Mouse (Mus musculus): ENCODE measurements around the gene Slc2a5. TPM values are rescaled to one million over a fixed set of nuclear protein-coding genes. Genes with fewer than 3 reads are reported as not detected.

The Slc2a5 gene
- polyA plus RNA-seq, 1 experiment from 2014 or later, result 2.2 TPM

GRCm38 (mm10) chr4:150155301-150155700, 36.2 kb downstream of the Slc2a5 start:
- Histone ChIP-seq H3K27ac (no peak overlapping the region), H3K9me3 (no peaks in the 10 kb centered on the region), H3K4me1 (replicated peaks) (no peaks in the 10 kb centered on the region), H3K4me2 (replicated peaks) (no peak overlapping the region), H3K9ac (no peak overlapping the region), H3K36me3 (no peaks in the 10 kb centered on the region), H3K27me3 (replicated peaks) (no peaks in the 10 kb centered on the region), H3K4me3 (replicated peaks) (no peak overlapping the region)
- 93% methylated on average over 4 of the region's 4 CpGs for WGBS
- no peak for ATAC-seq

DNA sequence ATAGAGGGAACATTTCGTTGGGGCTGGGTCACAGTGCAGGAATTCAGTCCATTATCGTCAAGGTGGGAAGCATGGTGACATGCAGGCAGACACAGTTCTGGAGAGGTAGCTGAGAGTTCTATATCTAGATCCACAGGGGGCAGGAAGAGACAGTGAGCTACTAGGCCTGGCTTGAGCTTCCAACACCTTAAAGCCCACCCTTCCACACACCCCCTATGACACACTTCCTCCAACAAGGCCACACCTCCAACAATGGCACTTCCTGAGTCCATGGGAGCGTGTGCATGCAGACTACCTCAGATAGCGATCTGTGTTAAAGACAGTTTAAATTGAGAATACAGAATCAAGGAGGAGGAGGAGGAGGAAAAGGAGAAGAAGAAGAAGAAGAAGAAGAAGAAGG, 36.6 kb downstream of the Slc2a5 start:
- WGBS, result 78% methylated on average over 4 of the region's 4 CpGs
- no peak for ATAC-seq
- no peaks in the 10 kb centered on the region for H3K36me3 ChIP-seq
- no peaks in the 10 kb centered on the region for H3K4me1 ChIP-seq (replicated peaks)
- no peak overlapping the region for H3K4me2 ChIP-seq (replicated peaks)
- H3K9me3 ChIP-seq, result no peaks in the 10 kb centered on the region
- H3K4me3 ChIP-seq (replicated peaks), result no peak overlapping the region
- H3K27ac ChIP-seq, result no peak overlapping the region
- H3K27me3 ChIP-seq (replicated peaks), result no peaks in the 10 kb centered on the region
- H3K9ac ChIP-seq, result no peak overlapping the region

DNA sequence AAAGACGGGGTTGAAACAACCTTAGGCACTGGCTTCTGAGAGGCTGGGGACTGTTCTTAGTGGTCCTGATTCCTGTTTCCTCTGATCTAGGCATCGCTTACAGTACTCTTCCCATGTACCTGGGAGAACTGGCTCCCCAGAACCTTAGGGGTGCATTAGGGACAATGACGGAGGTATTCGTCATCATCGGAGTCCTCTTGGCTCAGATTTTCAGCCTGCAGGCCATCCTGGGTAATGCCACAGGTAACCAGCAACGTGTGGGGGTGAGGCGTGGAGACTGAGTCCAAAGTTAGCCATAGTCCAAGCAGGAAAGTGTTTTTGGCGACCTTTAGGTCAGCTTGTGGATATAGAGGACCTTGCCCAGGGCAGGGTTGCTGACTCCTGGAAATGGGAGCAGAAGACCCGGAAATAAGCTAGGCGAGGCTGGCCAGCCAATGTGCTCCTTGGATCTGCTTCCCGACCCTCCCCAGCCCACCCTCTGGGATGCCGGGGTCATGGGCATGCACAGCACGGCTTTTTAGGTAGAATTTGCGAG, 38.3 kb downstream of the Slc2a5 start:
- no peaks in the 10 kb centered on the region for H3K4me1 ChIP-seq (replicated peaks)
- no peak overlapping the region for H3K9ac ChIP-seq
- H3K27me3 ChIP-seq (replicated peaks), result no peaks in the 10 kb centered on the region
- 68% methylated on average over 14 of the region's 14 CpGs for WGBS
- H3K4me3 ChIP-seq (replicated peaks), result no peak overlapping the region
- ATAC-seq, result no peak
- no peaks in the 10 kb centered on the region for H3K9me3 ChIP-seq
- H3K27ac ChIP-seq, result no peak overlapping the region
- H3K4me2 ChIP-seq (replicated peaks), result no peak overlapping the region
- H3K36me3 ChIP-seq, result no peaks in the 10 kb centered on the region

GRCm38 (mm10) chr4:150159458-150159857, 40.4 kb downstream of the Slc2a5 start:
- H3K9me3 ChIP-seq, result no peaks in the 10 kb centered on the region
- no peak for ATAC-seq
- WGBS, result 75% methylated on average over 2 of the region's 2 CpGs

GRCm38 (mm10) chr4:150162561-150163169, 43.6 kb downstream of the Slc2a5 start:
- H3K4me2 ChIP-seq (replicated peaks), result no peak overlapping the region
- H3K9ac ChIP-seq, result no peak overlapping the region
- WGBS, result 75% methylated on average over 13 of the region's 13 CpGs
- no peaks in the 10 kb centered on the region for H3K4me1 ChIP-seq (replicated peaks)
- H3K27me3 ChIP-seq (replicated peaks), result no peaks in the 10 kb centered on the region
- H3K27ac ChIP-seq, result no peak overlapping the region
- H3K36me3 ChIP-seq, result no peaks in the 10 kb centered on the region
- no peak overlapping the region for H3K4me3 ChIP-seq (replicated peaks)
- H3K9me3 ChIP-seq, result no peaks in the 10 kb centered on the region
- ATAC-seq, result no peak

More at GRCm38 (mm10) chr4:150159458-150159857, 40.4 kb downstream of the Slc2a5 start:
- Histone ChIP-seq H3K4me2 (replicated peaks) (no peak overlapping the region), H3K27me3 (replicated peaks) (no peaks in the 10 kb centered on the region), H3K27ac (no peak overlapping the region), H3K9ac (no peak overlapping the region), H3K36me3 (no peaks in the 10 kb centered on the region), H3K4me3 (replicated peaks) (no peak overlapping the region), H3K4me1 (replicated peaks) (no peaks in the 10 kb centered on the region)

DNA sequence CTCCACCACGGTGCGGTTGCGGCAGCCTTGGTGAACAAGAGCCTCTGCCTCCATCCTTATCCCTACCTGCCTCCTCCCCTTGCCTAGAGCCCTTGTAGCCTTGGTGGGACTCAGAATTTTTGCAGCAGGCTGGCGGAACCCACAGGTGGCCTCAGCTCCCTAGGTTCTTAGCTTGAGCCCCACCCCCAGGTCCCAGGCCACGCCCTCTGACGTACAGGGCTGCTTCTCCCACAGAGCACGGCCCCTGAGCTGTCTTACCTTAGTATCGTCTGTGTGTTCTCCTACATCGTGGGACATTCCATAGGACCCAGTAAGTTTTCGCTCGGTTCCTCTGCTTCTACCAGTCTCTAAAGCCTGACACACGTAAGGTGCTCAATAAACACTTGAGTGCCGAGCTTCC, 45.8 kb downstream of the Slc2a5 start:
- H3K27me3 ChIP-seq (replicated peaks), result no peaks in the 10 kb centered on the region
- no peak overlapping the region for H3K27ac ChIP-seq
- WGBS, result 32% methylated on average over 13 of the region's 13 CpGs
- no peaks in the 10 kb centered on the region for H3K36me3 ChIP-seq
- ATAC-seq, result peak; percentile 78
- H3K9ac ChIP-seq, result no peak overlapping the region
- no peaks in the 10 kb centered on the region for H3K4me1 ChIP-seq (replicated peaks)
- H3K4me2 ChIP-seq (replicated peaks), result peak overlapping the region; percentile 40
- no peaks in the 10 kb centered on the region for H3K9me3 ChIP-seq
- no peak overlapping the region for H3K4me3 ChIP-seq (replicated peaks)

GRCm38 (mm10) chr4:150168406-150168805, 49.3 kb downstream of the Slc2a5 start:
- no peak for ATAC-seq
- no peaks in the 10 kb centered on the region for H3K27me3 ChIP-seq (replicated peaks)
- no peak overlapping the region for H3K4me3 ChIP-seq (replicated peaks)
- no peak overlapping the region for H3K9ac ChIP-seq
- no peaks in the 10 kb centered on the region for H3K4me1 ChIP-seq (replicated peaks)
- H3K27ac ChIP-seq, result no peak overlapping the region
- WGBS, result 62% methylated on average over 10 of the region's 10 CpGs
- H3K36me3 ChIP-seq, result no peaks in the 10 kb centered on the region
- H3K4me2 ChIP-seq (replicated peaks), result no peak overlapping the region
- H3K9me3 ChIP-seq, result no peaks in the 10 kb centered on the region

GRCm38 (mm10) chr4:150172107-150172506, 53.0 kb downstream of the Slc2a5 start:
- no peak overlapping the region for H3K9ac ChIP-seq
- H3K27ac ChIP-seq, result no peak overlapping the region
- H3K4me3 ChIP-seq (replicated peaks), result no peak overlapping the region
- ATAC-seq, result no peak
- no peak overlapping the region for H3K4me2 ChIP-seq (replicated peaks)
- 0 out of 2 replicates have a peak, but pooled peaks cover 3% of the 10 kb centered on the region for H3K4me1 ChIP-seq (replicated peaks)
- no peaks in the 10 kb centered on the region for H3K36me3 ChIP-seq
- WGBS, result 78% methylated on average over 8 of the region's 8 CpGs
- no peaks in the 10 kb centered on the region for H3K9me3 ChIP-seq
- H3K27me3 ChIP-seq (replicated peaks), result no peaks in the 10 kb centered on the region

DNA sequence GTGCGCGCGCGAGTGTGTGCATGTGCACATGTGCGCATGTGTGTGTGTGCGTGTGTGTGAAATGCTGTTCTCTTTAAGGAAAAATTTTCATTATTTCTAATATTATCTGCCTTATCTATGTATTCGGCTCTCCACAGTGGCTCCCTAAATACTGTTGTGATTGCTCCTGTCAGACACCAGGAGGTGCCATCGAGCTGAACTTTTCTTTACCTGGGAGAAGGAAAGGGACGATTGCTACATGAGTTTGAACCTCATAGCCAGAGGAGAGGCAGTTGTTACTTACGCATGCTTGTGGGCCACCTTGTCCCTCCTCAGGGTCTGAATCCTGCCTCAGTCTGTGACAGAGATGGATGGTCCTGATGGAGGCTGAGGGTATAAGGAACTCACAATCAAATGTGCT, 54.2 kb downstream of the Slc2a5 start:
- Histone ChIP-seq H3K36me3 (no peaks in the 10 kb centered on the region), H3K4me3 (replicated peaks) (no peak overlapping the region), H3K9me3 (no peaks in the 10 kb centered on the region), H3K27ac (no peak overlapping the region), H3K4me2 (replicated peaks) (no peak overlapping the region), H3K4me1 (replicated peaks) (0 out of 2 replicates have a peak, but pooled peaks cover 3% of the 10 kb centered on the region), H3K27me3 (replicated peaks) (no peaks in the 10 kb centered on the region), H3K9ac (no peak overlapping the region)
- 57% methylated on average over 10 of the region's 10 CpGs for WGBS
- 0 out of 2 replicates have a peak, but pooled peaks have one; percentile 34 for ATAC-seq

DNA sequence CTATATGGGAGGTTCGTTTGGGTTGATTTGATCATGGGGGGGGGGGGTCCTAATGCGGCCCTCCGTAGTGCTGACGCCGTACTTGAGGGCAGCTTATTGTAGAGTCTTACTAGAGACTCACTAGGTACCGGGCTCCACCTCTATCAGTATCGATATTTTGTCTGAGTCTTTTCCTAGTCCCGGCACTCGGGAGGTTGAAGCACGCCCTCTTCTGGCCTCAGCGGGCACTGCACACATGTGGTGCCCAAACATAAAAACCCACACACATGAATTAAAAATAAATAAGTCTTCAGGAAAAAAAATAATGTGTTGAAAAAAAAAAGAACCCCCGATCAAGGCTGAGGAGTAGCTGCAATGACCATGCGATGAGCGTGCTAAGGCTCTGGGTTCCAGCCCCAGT, 54.9 kb downstream of the Slc2a5 start:
- Histone ChIP-seq H3K4me2 (replicated peaks) (no peak overlapping the region), H3K4me3 (replicated peaks) (no peak overlapping the region), H3K4me1 (replicated peaks) (0 out of 2 replicates have a peak, but pooled peaks cover 3% of the 10 kb centered on the region), H3K9ac (no peak overlapping the region), H3K36me3 (no peaks in the 10 kb centered on the region), H3K27ac (no peak overlapping the region), H3K27me3 (replicated peaks) (no peaks in the 10 kb centered on the region), H3K9me3 (no peaks in the 10 kb centered on the region)
- WGBS, result 92% methylated on average over 14 of the region's 14 CpGs
- no peak for ATAC-seq

DNA sequence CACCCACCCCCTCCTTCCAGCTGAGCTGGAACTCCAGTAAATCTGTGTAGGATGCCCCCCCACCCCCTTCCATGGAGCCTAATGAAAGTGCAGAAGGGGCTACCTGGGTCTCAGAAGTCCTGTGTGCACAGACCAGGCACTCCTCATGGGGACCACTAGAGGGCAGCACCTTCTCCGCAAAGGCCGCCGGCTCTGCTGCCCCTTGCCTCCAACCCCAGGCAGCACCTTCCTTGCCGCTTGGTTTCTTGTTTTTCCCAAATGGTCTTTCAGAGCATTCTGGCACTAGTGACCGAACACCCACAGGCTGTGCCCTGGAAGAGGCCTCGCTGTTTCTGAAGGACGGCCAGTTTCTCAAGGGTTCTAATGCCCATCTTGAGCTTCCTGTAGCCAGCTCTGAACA, 57.5 kb downstream of the Slc2a5 start:
- Histone ChIP-seq H3K4me1 (replicated peaks) (0 out of 2 replicates have a peak, but pooled peaks cover 3% of the 10 kb centered on the region), H3K4me3 (replicated peaks) (no peak overlapping the region), H3K36me3 (no peaks in the 10 kb centered on the region), H3K9me3 (no peaks in the 10 kb centered on the region), H3K27ac (no peak overlapping the region), H3K4me2 (replicated peaks) (peak overlapping the region; percentile 45), H3K27me3 (replicated peaks) (no peaks in the 10 kb centered on the region), H3K9ac (no peak overlapping the region)
- WGBS, result 7% methylated on average over 7 of the region's 7 CpGs
- peak; percentile 58 for ATAC-seq

DNA sequence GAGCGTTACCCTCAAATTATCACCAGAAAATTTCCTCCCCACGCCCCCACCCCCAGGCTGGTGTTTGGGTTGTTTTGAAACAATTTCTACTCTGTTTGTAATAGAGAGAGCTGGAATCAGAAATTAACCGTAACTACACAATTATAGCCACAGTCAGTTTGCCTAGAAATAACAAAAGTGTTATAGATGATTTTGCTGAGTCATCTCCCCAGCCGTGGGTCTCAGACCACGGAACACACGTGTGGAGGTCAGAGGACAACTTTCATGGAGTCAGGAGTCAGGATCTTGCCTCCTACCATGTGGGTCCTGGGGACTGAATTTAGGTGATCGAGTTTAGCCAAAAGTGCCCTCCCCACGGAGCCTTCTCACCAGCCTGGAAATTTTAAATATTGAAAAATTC, 58.0 kb downstream of the Slc2a5 start:
- H3K27me3 ChIP-seq (replicated peaks), result no peaks in the 10 kb centered on the region
- 70% methylated on average over 8 of the region's 8 CpGs for WGBS

DNA sequence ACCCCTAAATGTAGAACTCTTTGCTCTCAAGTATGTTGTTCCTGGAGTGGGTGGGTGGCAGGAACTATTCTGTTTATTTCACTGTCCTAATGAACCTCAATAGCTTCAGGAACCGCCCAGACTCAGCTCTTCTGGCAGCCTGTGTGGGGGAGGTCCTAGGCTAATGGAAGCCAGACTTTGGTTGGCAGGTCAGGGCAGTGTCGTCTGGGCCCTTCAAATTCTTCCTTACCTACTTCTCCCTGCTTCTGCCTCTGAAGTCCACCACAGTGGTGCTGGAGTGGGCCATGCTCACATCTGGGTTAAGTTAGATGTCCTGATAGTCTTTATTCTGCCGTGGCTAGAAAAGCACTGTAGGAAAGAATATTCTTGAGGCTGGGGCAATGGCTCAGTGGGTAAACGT, 59.0 kb downstream of the Slc2a5 start:
- Histone ChIP-seq H3K4me2 (replicated peaks) (no peak overlapping the region), H3K27me3 (replicated peaks) (no peaks in the 10 kb centered on the region), H3K4me1 (replicated peaks) (0 out of 2 replicates have a peak, but pooled peaks cover 3% of the 10 kb centered on the region), H3K9me3 (no peaks in the 10 kb centered on the region), H3K27ac (no peak overlapping the region), H3K9ac (no peak overlapping the region), H3K4me3 (replicated peaks) (no peak overlapping the region), H3K36me3 (no peaks in the 10 kb centered on the region)
- no peak for ATAC-seq
- 46% methylated on average over 4 of the region's 4 CpGs for WGBS

More for the DNA sequence above, 58.0 kb downstream of the Slc2a5 start:
- H3K36me3 ChIP-seq, result no peaks in the 10 kb centered on the region
- no peak overlapping the region for H3K4me2 ChIP-seq (replicated peaks)
- no peaks in the 10 kb centered on the region for H3K9me3 ChIP-seq
- no peak overlapping the region for H3K9ac ChIP-seq
- 0 out of 2 replicates have a peak, but pooled peaks cover 3% of the 10 kb centered on the region for H3K4me1 ChIP-seq (replicated peaks)
- H3K4me3 ChIP-seq (replicated peaks), result no peak overlapping the region
- no peak overlapping the region for H3K27ac ChIP-seq
- ATAC-seq, result no peak

All from intestine, embryonic 15.5 days (tissue).